In genomic region chr13:55444286-55444936, GRCm38 (mm10) we compare ENCODE assay signal across 8 mouse cellular contexts. TPM values are rescaled to one million over a fixed set of nuclear protein-coding genes. Genes with fewer than 3 reads are reported as not detected.
A peak's percentile ranks its signal among the peaks of the same experiment; 100 is the strongest.
DNase-seq lines count a peak whose midpoint lies in the region; ATAC-seq and TF ChIP-seq lines count a peak whose summit lies in the region.
"Had no signal": no experiment of that assay in that cellular context is flagged by ENCODE, and none has a peak within 500 bp of the region (broad histone marks: within the 10 kb centered on the region; RNA-seq: fewer than 3 reads in every experiment).

No protein-coding gene starts in this region.

- TF ChIP-seq EP300 in stomach, postnatal 0 days (optimal IDR thresholded peaks at IDR 0.05): no peak

- ATAC-seq in stomach, postnatal 0 days (ENCODE audit: low FRiP score, low TSS enrichment): peak; percentile 72

- H3K27ac ChIP-seq in embryonic facial prominence, embryonic 10.5 days (replicated peaks): peak overlapping the region; percentile 97
- H3K27ac ChIP-seq in macrophage: peak overlapping the region; percentile 75
- H3K27ac ChIP-seq in stomach, postnatal 0 days (replicated peaks): peak overlapping the region; percentile 97

- no peaks in the 10 kb centered on the region for H3K9me3 ChIP-seq in embryonic facial prominence, embryonic 10.5 days
- H3K9me3 ChIP-seq in stomach, postnatal 0 days (ENCODE audit: control insufficient read depth, low read length): no peaks in the 10 kb centered on the region

- H3K9ac ChIP-seq in stomach, postnatal 0 days (ENCODE audit: low read length): peak overlapping the region; percentile 68

- H3K4me2 ChIP-seq in stomach, postnatal 0 days (replicated peaks; ENCODE audit: low read depth): peak overlapping the region; percentile 48

- DNase-seq in layer of hippocampus, adult 9-10 months (ENCODE audit: low spot score): peak; percentile 59
- no peak for DNase-seq in layer of hippocampus, postnatal 14 days (ENCODE audit: low spot score in 2 of 2)
- DNase-seq in MEL-GATA-1-ER (ENCODE audit: extremely low read depth, low read depth): peak; percentile 72
- DNase-seq in embryonic facial prominence, embryonic 10.5 days (ENCODE audit: low spot score): no peak
- DNase-seq in induced T-regulatory cell, adult 2 months (ENCODE audit: low read depth): peak; percentile 95
- no peak for DNase-seq in stomach, postnatal 0 days (ENCODE audit: low spot score)

- H3K4me1 ChIP-seq in embryonic facial prominence, embryonic 10.5 days: peaks cover 40% of the 10 kb centered on the region
- H3K4me1 ChIP-seq in stomach, postnatal 0 days (replicated peaks; ENCODE audit: control insufficient read depth, insufficient read depth): no peaks in the 10 kb centered on the region; the same call in 1 of the 2 replicates

- no peak for TF ChIP-seq CTCF in stomach, postnatal 0 days (IDR thresholded peaks at IDR 0.05; ENCODE audit: low read depth)

- WGBS in embryonic facial prominence, embryonic 10.5 days: 1% methylated on average over 33 of the region's 33 CpGs
- 0% methylated on average over 33 of the region's 33 CpGs for WGBS in macrophage (ENCODE audit: missing documents)
- 2% methylated on average over 33 of the region's 33 CpGs for WGBS in stomach, postnatal 0 days

- peaks cover 16% of the 10 kb centered on the region for H3K36me3 ChIP-seq in embryonic facial prominence, embryonic 10.5 days (replicated peaks)
- H3K36me3 ChIP-seq in macrophage (ENCODE audit: inconsistent target): no peaks in the 10 kb centered on the region
- H3K36me3 ChIP-seq in stomach, postnatal 0 days (ENCODE audit: control insufficient read depth, insufficient read depth, low read length): no peaks in the 10 kb centered on the region

- H3K27me3 ChIP-seq in embryonic facial prominence, embryonic 10.5 days (replicated peaks; ENCODE audit: low read depth, poor library complexity, severe bottlenecking): no peaks in the 10 kb centered on the region
- no peaks in the 10 kb centered on the region for H3K27me3 ChIP-seq in stomach, postnatal 0 days (ENCODE audit: control insufficient read depth, insufficient read depth, low read length)

- H3K4me3 ChIP-seq in embryonic facial prominence, embryonic 10.5 days: peak overlapping the region; percentile 87
- H3K4me3 ChIP-seq in macrophage (ENCODE audit: inconsistent target): peak overlapping the region; percentile 52
- H3K4me3 ChIP-seq in stomach, postnatal 0 days (ENCODE audit: low read depth, low read length): peak overlapping the region; percentile 64

- H3K79me2 ChIP-seq in macrophage (ENCODE audit: inconsistent target): peaks cover 32% of the 10 kb centered on the region; the same call in 1 of the 2 replicates

RNA-seq across cellular contexts. Expression of gene Grk6, which starts 0.5 kb away (rescaled TPM):
- 10 to 100 TPM; 74.2 to 76.8 TPM for total RNA-seq in layer of hippocampus, postnatal 14 days (2021)
- 65.2 and 65.6 TPM in 2 replicates for polyA plus RNA-seq in embryonic facial prominence, embryonic 10.5 days (2016; fragmentation: Nextera tagmentation; extraction: Ambion mirVana)
- 10 to 100 TPM in 23 of 26 experiments, 1 to 10 TPM in 3; 5.8 to 57.7 (median 29.4) TPM for total RNA-seq in macrophage (2018; cell fraction: chromatin; rRNA removed)
- 10 to 100 TPM in 17 of 26 experiments, 1 to 10 TPM in 9; 7.4 to 17.8 (median 11.8) TPM for total RNA-seq in macrophage (2018; cell fraction: cytosol; rRNA removed)
- 10 to 100 TPM in 18 of 26 experiments, 1 to 10 TPM in 8; 5.2 to 32.5 (median 15.9) TPM for total RNA-seq in macrophage (2018; cell fraction: nucleus; rRNA removed)
- 8.4 to 12.3 TPM (median 10.1 TPM) in 3 replicates for polyA plus RNA-seq in macrophage (2018)
- 17.7 and 19.0 TPM in 2 replicates for polyA plus RNA-seq in stomach, postnatal 0 days (2015; fragmentation: Nextera tagmentation; extraction: Ambion mirVana)

RNA-seq across cellular contexts. Expression of gene F12, which starts 17.8 kb away (rescaled TPM):
- total RNA-seq in layer of hippocampus, postnatal 14 days (2021): under 1 TPM; 0.32 to 0.69 TPM
- 0.13 TPM in 1 of 2 replicates, not detected in the other for polyA plus RNA-seq in embryonic facial prominence, embryonic 10.5 days (2016; fragmentation: Nextera tagmentation; extraction: Ambion mirVana)
- total RNA-seq in macrophage (2018; cell fraction: chromatin; rRNA removed): not detected
- total RNA-seq in macrophage (2018; cell fraction: cytosol; rRNA removed): not detected
- total RNA-seq in macrophage (2018; cell fraction: nucleus; rRNA removed): not detected
- not detected in 3 replicates for polyA plus RNA-seq in macrophage (2018)
- 0.41 and 0.68 TPM in 2 replicates for polyA plus RNA-seq in stomach, postnatal 0 days (2015; fragmentation: Nextera tagmentation; extraction: Ambion mirVana)

RNA-seq across cellular contexts. Expression of gene Prr7, which starts 19.7 kb away (rescaled TPM):
- 10 to 100 TPM; 89.9 to 92.7 TPM for total RNA-seq in layer of hippocampus, postnatal 14 days (2021)
- 0.54 TPM in 2 replicates for polyA plus RNA-seq in embryonic facial prominence, embryonic 10.5 days (2016; fragmentation: Nextera tagmentation; extraction: Ambion mirVana)
- total RNA-seq in macrophage (2018; cell fraction: chromatin; rRNA removed): 1 to 10 TPM in 9 of 26 experiments, under 1 TPM in 6, not detected in 11; 0.51 to 2.3 (median 1.2) TPM
- under 1 TPM in 14 of 26 experiments, not detected in 12; 0.09 to 0.42 (median 0.19) TPM for total RNA-seq in macrophage (2018; cell fraction: cytosol; rRNA removed)
- 1 to 10 TPM in 6 of 26 experiments, under 1 TPM in 5, not detected in 15; 0.50 to 2.0 (median 1.2) TPM for total RNA-seq in macrophage (2018; cell fraction: nucleus; rRNA removed)
- polyA plus RNA-seq in macrophage (2018): 0.27 TPM in 1 of 3 replicates, not detected in the others
- polyA plus RNA-seq in stomach, postnatal 0 days (2015; fragmentation: Nextera tagmentation; extraction: Ambion mirVana): 0.13 and 0.28 TPM in 2 replicates

RNA-seq across cellular contexts. Expression of gene Pfn3, which starts 29.4 kb away (rescaled TPM):
- not detected for total RNA-seq in layer of hippocampus, postnatal 14 days (2021)
- polyA plus RNA-seq in embryonic facial prominence, embryonic 10.5 days (2016; fragmentation: Nextera tagmentation; extraction: Ambion mirVana): not detected in 2 replicates
- not detected for total RNA-seq in macrophage (2018; cell fraction: chromatin; rRNA removed)
- total RNA-seq in macrophage (2018; cell fraction: cytosol; rRNA removed): not detected
- total RNA-seq in macrophage (2018; cell fraction: nucleus; rRNA removed): not detected
- not detected in 3 replicates for polyA plus RNA-seq in macrophage (2018)
- polyA plus RNA-seq in stomach, postnatal 0 days (2015; fragmentation: Nextera tagmentation; extraction: Ambion mirVana): not detected in 2 replicates
- polyA plus RNA-seq: large intestine, adult 2 months had no signal

RNA-seq across cellular contexts. Expression of gene Dbn1, which starts 43.5 kb away (rescaled TPM):
- 100 to 1,000 TPM; 335 to 353 TPM for total RNA-seq in layer of hippocampus, postnatal 14 days (2021)
- polyA plus RNA-seq in embryonic facial prominence, embryonic 10.5 days (2016; fragmentation: Nextera tagmentation; extraction: Ambion mirVana): 412 and 419 TPM in 2 replicates
- total RNA-seq in macrophage (2018; cell fraction: chromatin; rRNA removed): 10 to 100 TPM in 1 of 26 experiments, 1 to 10 TPM in 2, under 1 TPM in 1, not detected in 22; 0.74 to 11.0 (median 1.5) TPM
- total RNA-seq in macrophage (2018; cell fraction: cytosol; rRNA removed): under 1 TPM in 4 of 26 experiments, not detected in 22; 0.05 to 0.13 (median 0.10) TPM
- 1 to 10 TPM in 2 of 26 experiments, under 1 TPM in 1, not detected in 23; 0.23 to 1.5 (median 1.1) TPM for total RNA-seq in macrophage (2018; cell fraction: nucleus; rRNA removed)
- polyA plus RNA-seq in macrophage (2018): 0.10 TPM in 1 of 3 replicates, not detected in the others
- 39.3 and 40.4 TPM in 2 replicates for polyA plus RNA-seq in stomach, postnatal 0 days (2015; fragmentation: Nextera tagmentation; extraction: Ambion mirVana)

Comparison
In these comparisons a context has a peak if more than half of its experiments do, and no peak if none do; other contexts are left out.
1. DNase-seq: peak in layer of hippocampus, adult 9-10 months (single experiment), MEL-GATA-1-ER (single experiment) and induced T-regulatory cell, adult 2 months (single experiment); none in layer of hippocampus, postnatal 14 days (0 of 2), embryonic facial prominence, embryonic 10.5 days (single experiment) and stomach, postnatal 0 days (single experiment).
2. Peak in every context shown above with its lines, with median percentiles within 50 percentile points of each other: H3K27ac ChIP-seq and H3K4me3 ChIP-seq.